Mouse (Mus musculus) olfactory bulb, adult 2 months (tissue): ENCODE measurements around the gene Efna2. TPM values are rescaled to one million over a fixed set of nuclear protein-coding genes. Genes with fewer than 3 reads are reported as not detected.

Experiments
- H3K27ac ChIP-seq: fragments of 200-500 bp; 2 replicates; pipeline ENCODE4 v1.5.1; 2012; ENCODE audit warnings: low read depth, low read length; ENCODE audit not compliant: insufficient read depth
- H3K4me1 ChIP-seq: fragments of 200-500 bp; 2 replicates; pipeline ENCODE4 v1.6.1; 2012; ENCODE audit warnings: low read length; ENCODE audit not compliant: control insufficient read depth, insufficient read depth
- H3K4me3 ChIP-seq: fragments of 200-500 bp; 2 replicates; pipeline ENCODE4 v1.5.1; 2012; ENCODE audit warnings: mild to moderate bottlenecking, low read depth, low read length, moderate library complexity; ENCODE audit not compliant: insufficient read depth
- CTCF ChIP-seq: fragments of 200-500 bp; IDR thresholded peaks from 2 replicates; pipeline ENCODE4 v1.5.1; 2012; ENCODE audit warnings: low read depth, mild to moderate bottlenecking, low read length, moderate library complexity; ENCODE audit not compliant: insufficient read depth
- POLR2A ChIP-seq: fragments of 200-500 bp; IDR thresholded peaks from 2 replicates; pipeline ENCODE4 v1.6.1; 2012; ENCODE audit warnings: mild to moderate bottlenecking, low read depth, low read length, moderate library complexity; ENCODE audit not compliant: insufficient read depth
- WGBS: fragments of 180-500 bp; shearing (Covaris S2); methylation state at CpG from one replicate; pipeline ENCODE4 v1.1.7; 2018; 5-methylcytosine and 5-hydroxymethylcytosine counted together
- polyA plus RNA-seq: library from polyadenylated mRNA; stranded (reverse); fragments of >200 nt; gene quantifications from 2 replicates; pipeline ENCODE4 v1.2.4, GENCODE M21; 2012; ENCODE audit warnings: low replicate concordance; ENCODE audit not compliant: missing spikeins, insufficient read depth, insufficient read length

Efna2 gene
- polyA plus RNA-seq, 1 experiment = not detected

DNA sequence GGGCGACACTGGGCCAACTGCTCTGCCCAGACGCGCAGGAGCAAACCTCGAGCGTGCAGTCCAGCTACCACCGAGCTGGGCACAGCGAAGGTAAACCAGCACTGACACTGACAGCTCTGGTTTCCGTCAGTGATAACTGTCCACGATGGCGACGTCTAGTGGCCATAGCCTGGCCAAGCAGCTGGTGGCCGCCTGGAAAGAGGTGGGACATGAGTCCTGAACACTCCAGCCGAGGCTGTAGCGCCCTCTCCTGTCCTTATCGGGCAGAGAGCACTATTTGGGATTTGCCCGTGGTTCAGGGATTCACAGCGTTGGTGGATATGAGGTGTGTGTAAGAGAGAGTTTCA, 14.3 kb upstream of the Efna2 start:
- Histone ChIP-seq H3K27ac (peak overlapping the region; percentile 87), H3K4me1 (peaks cover 61% of the 10 kb centered on the region), H3K4me3 (peak overlapping the region; percentile 48)
- 0% methylated on average over 17 of the region's 17 CpGs for WGBS
- peak; percentile 94 for TF ChIP-seq CTCF
- TF ChIP-seq POLR2A = no peak

DNA sequence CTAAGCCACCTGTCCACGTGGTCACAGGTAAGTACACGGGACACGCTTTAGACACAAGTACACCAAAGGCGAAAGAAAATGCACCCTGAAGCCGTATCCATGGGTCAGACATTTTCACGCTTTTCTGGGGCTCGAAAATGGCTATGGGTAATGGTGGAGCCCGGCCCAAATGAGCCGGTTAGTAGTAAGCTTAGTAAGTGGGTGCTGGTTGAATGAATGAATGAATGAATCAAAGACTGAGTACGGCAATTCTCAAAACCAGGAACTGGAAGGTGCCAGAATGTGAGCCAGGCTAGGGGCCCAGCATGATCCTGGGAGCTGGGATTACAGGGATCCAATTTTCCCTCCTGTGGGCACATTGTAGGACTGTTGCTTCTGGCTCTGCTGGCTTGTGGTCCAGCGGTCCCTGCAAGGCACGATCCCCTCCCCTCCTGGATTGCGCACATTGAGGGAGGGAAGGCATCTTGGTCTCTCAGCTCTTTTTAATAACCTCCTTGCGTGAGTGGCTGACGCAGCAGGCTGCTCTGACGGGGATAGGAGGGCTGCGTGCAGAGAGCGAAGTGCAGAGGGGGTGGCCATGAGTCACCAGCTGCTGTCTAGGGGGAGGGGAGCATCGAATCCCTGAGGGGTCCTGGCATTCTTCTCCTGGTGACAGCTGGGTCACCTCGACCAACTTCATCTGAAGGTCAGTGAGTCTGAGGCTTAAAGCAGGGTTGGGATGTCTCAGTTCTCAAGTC, 13.7 kb upstream of the Efna2 start, which contains the start of gene Cirbp:
Gene Cirbp, plus strand, starts transcription at position 594 of the 737 bp plus-strand sequence.
- Histone ChIP-seq H3K4me1 (peaks cover 61% of the 10 kb centered on the region), H3K27ac (peak within 1 kb of the TSS; percentile 87), H3K4me3 (peak within 1 kb of the TSS; percentile 48)
- TF ChIP-seq CTCF (no peak), POLR2A (no peak)
- 8% methylated on average over 20 of the region's 20 CpGs for WGBS

DNA sequence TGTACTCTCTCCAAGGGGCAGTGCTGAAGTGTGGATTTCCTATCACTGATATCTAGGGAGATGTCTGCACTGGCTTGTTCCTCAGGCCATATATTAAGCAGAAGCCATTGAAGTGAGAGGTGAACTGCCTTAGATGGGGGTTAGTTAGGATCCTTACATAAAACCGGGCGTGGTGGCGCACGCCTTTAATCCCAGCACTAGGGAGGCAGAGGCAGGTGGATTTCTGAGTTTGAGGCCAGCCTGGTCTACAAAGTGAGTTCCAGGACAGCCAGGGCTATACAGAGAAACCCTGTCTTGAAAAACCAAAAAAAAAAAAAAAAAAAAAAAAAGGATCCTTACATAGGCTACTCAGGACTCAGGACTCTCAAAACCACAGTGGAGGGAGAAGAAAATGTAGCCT, 13.1 kb upstream of the Efna2 start:
- H3K4me1 ChIP-seq = peaks cover 58% of the 10 kb centered on the region

DNA sequence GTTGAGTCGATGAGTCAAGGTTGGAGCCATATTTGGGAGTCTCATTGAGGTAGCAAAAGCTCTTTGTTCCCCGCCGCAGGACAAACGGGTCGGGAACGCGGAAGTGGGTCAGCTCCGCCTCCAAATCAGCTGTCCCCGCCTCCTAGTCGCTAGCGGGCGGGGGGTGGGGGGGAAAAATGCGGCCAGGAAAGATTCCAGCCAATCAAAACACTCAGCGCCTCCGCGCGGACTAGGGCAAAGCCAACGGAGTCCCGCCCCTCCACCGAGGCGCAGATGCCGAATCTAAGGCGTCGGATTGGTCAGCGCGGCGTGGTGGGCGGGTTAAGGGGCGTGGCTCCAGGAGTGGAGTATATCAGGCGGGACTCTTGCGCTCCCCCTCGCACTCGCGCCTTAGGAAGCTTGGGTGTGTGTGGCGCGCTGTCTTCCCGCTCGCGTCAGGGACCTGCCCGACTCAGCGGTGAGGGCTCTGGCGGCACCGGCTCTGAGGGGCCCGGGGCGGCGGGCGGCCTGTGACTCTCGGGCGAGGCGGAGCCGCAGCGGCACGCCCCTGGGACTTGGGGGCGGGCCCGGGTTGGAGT, 11.7 kb upstream of the Efna2 start:
- peaks cover 59% of the 10 kb centered on the region for H3K4me1 ChIP-seq
- under 1% methylated on average over 55 of the region's 55 CpGs for WGBS
- peak overlapping the region; percentile 90 for H3K4me3 ChIP-seq
- TF ChIP-seq CTCF = no peak
- TF ChIP-seq POLR2A = peak; percentile 99
- H3K27ac ChIP-seq = peak overlapping the region; percentile 94

More for the DNA sequence above, 13.1 kb upstream of the Efna2 start:
- 85% methylated on average over 4 of the region's 4 CpGs for WGBS
- H3K27ac ChIP-seq = peak overlapping the region; percentile 87
- H3K4me3 ChIP-seq = 0 out of 2 replicates have a peak overlapping the region, but pooled peaks have one; percentile 6

DNA sequence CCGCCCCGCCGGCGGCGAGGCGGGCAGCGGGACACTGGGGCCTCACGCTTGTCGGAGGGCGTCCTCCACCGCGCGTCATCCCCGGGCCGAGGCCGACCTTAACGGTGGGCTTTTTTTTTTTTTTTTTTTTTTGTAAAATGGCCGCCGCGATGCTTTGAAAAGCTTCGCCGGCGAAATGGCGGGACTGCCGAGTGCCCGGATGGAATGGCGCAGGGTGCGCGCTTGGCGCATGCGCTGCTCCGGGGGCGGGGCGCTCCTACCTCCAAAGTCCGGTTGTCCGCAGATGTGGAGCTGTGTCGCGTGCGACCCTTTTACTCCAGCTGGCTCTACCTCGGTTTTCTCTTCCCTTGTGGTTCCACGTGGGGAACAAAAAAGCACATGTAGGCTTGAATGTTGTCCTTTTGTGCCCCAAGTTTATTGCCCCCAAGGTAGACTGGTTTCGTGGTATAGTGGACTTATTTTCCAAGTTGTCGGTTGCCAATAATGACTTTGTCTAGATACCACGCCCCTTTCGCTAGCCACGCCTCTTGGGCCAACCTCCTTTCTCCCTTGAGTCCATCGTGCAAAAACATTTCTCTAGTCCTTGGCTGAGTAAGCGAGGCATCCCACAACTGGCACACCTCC, 11.1 kb upstream of the Efna2 start:
- Histone ChIP-seq H3K4me3 (peak overlapping the region; percentile 90), H3K4me1 (peaks cover 55% of the 10 kb centered on the region), H3K27ac (peak overlapping the region; percentile 94)
- no peak; the same call in 1 of the 2 replicates for TF ChIP-seq POLR2A
- no peak for TF ChIP-seq CTCF
- under 1% methylated on average over 48 of the region's 48 CpGs for WGBS

DNA sequence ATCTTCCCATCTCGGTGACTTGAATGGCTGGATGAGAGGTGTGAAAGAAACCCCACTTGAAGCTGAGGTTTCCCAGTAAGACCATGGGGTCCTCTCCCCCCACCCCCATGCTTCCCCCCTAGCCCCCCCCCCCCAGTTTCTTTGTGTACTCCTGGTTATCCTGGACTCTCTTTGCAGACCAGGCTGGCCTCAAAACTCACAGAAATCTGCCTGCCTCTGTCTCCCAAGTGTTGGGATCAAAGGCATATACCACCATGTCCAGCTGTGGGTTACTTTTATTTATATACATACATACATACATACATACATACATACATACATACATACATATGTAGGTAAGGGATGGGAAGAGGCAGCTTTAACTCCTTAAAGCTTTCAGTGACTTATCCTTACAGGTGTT, 10.2 kb upstream of the Efna2 start:
- no peak overlapping the region for H3K4me3 ChIP-seq
- H3K27ac ChIP-seq = no peak overlapping the region
- peaks cover 47% of the 10 kb centered on the region for H3K4me1 ChIP-seq
- TF ChIP-seq POLR2A (no peak), CTCF (no peak)
- 38% methylated on average over 1 of the region's 1 CpGs for WGBS

DNA sequence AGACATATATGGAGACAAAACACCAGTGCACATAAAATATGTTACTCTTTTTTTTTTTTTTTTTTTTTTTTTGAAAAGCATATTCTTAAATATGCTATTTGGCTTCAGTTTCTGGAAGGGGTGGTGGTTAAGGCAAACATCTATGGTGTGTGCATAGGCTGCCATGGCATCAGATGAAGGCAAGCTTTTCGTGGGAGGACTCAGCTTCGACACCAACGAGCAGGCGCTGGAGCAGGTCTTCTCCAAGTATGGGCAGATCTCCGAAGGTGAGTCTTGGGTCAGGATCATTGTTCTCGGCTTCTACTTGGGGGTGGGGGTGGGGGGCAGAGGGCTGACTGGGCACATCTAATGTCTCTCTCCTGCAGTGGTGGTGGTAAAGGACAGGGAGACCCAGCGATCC, 9.6 kb upstream of the Efna2 start:
- no peak overlapping the region for H3K27ac ChIP-seq
- peaks cover 42% of the 10 kb centered on the region for H3K4me1 ChIP-seq
- 87% methylated on average over 7 of the region's 7 CpGs for WGBS
- H3K4me3 ChIP-seq = no peak overlapping the region
- no peak for TF ChIP-seq CTCF
- TF ChIP-seq POLR2A = no peak

DNA sequence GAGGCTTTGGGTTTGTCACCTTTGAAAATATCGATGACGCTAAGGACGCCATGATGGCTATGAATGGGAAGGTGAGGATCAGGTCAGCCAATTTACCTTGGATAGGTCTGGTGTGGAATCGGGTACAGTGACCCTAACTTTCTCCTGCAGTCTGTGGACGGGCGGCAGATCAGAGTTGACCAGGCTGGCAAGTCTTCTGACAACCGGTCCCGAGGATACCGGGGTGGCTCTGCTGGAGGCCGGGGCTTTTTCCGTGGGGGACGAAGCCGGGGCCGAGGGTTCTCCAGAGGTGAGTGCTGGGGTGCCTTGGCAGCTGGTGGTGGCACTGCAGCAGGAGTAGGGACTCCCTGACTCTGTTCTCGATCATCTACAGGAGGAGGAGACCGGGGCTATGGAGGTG, 9.2 kb upstream of the Efna2 start:
- Histone ChIP-seq H3K4me3 (no peak overlapping the region), H3K27ac (no peak overlapping the region), H3K4me1 (peaks cover 38% of the 10 kb centered on the region)
- WGBS = 91% methylated on average over 16 of the region's 16 CpGs
- TF ChIP-seq POLR2A (no peak), CTCF (no peak)

DNA sequence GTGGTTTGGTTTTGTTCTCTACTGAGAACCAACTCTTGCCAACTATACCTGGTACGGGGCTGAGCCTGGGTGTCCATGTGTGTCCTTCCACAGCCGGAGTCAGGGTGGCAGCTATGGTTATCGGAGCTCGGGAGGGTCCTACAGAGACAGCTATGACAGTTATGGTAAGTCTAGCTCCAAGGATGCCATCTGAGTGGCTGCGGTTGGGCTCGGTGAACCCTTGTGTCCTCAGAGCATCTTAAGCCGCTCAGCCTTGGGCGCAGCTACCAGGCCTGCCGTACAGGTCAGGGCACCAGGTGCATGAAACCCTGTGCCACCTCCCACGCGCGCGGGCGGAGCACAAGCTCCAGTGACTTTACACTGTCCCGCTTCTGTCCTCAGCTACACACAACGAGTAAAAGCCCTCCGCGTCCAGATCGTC, 8.7 kb upstream of the Efna2 start:
- Histone ChIP-seq H3K4me3 (no peak overlapping the region), H3K4me1 (peaks cover 33% of the 10 kb centered on the region), H3K27ac (no peak overlapping the region)
- WGBS = 93% methylated on average over 19 of the region's 19 CpGs
- no peak for TF ChIP-seq POLR2A
- TF ChIP-seq CTCF = no peak

DNA sequence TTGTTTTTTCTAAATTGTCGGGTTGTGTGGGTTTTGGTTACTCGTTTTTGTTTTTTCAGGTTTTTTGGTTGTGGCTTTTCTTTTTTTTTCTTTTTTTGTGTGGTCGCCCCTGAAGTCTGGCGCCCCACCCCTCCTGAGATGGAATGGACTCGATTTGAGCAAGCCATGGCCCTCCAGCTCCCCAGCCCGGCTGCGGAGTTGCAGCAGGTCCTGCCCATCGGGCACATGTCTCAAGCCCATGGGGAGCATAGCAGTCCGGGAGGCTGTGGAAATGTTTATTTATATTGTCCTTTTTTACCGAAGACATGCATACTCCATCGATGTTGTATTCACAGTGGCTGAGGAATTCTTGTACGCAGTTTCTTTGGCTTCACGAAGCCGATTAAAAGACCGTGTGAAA, 8.0 kb upstream of the Efna2 start:
- H3K4me3 ChIP-seq = no peak overlapping the region
- H3K4me1 ChIP-seq = peaks cover 29% of the 10 kb centered on the region
- TF ChIP-seq POLR2A (no peak), CTCF (no peak)
- 87% methylated on average over 15 of the region's 15 CpGs for WGBS
- no peak overlapping the region for H3K27ac ChIP-seq
